ENCODE assay signal across 7 mouse cellular contexts in the genomic region with DNA sequence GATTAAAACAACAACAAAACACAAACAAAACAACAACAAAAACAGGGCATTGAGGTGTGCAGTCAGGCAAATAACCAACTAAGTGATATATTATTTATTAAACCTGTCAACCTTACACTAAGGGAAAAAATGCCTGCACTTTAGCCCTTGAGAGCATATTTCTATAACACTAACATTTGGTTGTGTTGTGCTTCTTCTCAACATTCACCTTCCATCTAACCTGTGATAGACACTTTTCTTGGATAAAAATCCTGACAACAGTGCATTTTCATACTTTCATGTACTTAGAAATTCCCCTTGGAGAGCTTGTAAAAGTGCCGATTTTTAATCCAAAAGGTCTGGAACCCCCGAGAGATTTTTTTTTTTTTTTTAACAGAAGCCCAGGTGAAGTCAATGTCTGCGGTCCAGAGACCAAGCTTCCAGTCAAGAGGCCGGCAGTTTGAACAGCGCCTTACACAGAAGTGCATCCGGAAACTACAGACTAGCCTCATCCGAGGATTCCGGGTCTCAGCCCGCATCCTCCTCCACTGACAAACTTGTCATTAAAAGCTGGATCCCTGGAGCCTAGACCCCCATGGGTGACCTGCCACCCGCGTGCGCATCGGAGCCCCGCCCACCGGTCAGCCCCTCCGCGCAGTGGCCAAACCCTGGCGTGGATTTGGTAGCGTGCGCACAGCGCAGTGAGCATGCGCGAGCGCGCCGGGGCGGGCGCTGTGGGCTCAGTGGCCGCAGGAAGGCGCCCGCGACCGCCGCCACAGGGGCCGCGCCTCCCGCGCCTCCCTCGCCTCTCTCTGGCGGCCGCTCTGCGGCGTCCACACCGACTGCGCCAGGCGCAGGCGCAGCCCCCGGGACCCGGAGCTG. TPM values are rescaled to one million over a fixed set of nuclear protein-coding genes. Genes with fewer than 3 reads are reported as not detected.
DNase-seq lines count a peak whose midpoint lies in the region; ATAC-seq and TF ChIP-seq lines count a peak whose summit lies in the region.

Gene Plekha8, plus strand, starts transcription at position 643 of the 861 bp plus-strand sequence.

- peak within 1 kb of the TSS; percentile 85 for H3K9ac ChIP-seq in embryonic facial prominence, embryonic 11.5 days (replicated peaks; ENCODE audit: low read length)
- peak within 1 kb of the TSS; percentile 72 for H3K9ac ChIP-seq in intestine, postnatal 0 days (ENCODE audit: low read depth, low read length)
- H3K9ac ChIP-seq in midbrain, embryonic 11.5 days (ENCODE audit: low read length) = peak within 1 kb of the TSS; percentile 88

- intact Hi-C loops in left cerebral cortex, postnatal 4 days (cut with DNase I) = loop anchor here (10.0 kb wide), 3 partner anchors 90 to 570 kb away; partner anchors contain the start of gene Mturn

- H3K4me2 ChIP-seq in embryonic facial prominence, embryonic 11.5 days (ENCODE audit: low read depth, low read length) = peak within 1 kb of the TSS; percentile 69
- H3K4me2 ChIP-seq in intestine, postnatal 0 days (replicated peaks; ENCODE audit: low read depth) = peak within 1 kb of the TSS; percentile 97
- peak within 1 kb of the TSS; percentile 77 for H3K4me2 ChIP-seq in midbrain, embryonic 11.5 days

- H3K27ac ChIP-seq in embryonic facial prominence, embryonic 11.5 days (replicated peaks; ENCODE audit: low read depth, low read length) = no peak within 1 kb of the TSS; the same call in 1 of the 2 replicates
- peak within 1 kb of the TSS; percentile 66 for H3K27ac ChIP-seq in intestine, postnatal 0 days (ENCODE audit: low read depth, low read length)
- peak within 1 kb of the TSS; percentile 44; the same call in 1 of the 2 replicates for H3K27ac ChIP-seq in midbrain, embryonic 11.5 days (ENCODE audit: low read depth, low read length)

- H3K4me3 ChIP-seq in embryonic facial prominence, embryonic 11.5 days (ENCODE audit: low read depth, low read length) = peak within 1 kb of the TSS; percentile 80
- H3K4me3 ChIP-seq in intestine, postnatal 0 days (ENCODE audit: low read depth, low read length) = peak within 1 kb of the TSS; percentile 85
- peak within 1 kb of the TSS; percentile 84 for H3K4me3 ChIP-seq in midbrain, embryonic 11.5 days (ENCODE audit: low read depth, low read length)

- under 1% methylated on average over 47 of the region's 49 CpGs for WGBS in embryonic facial prominence, embryonic 11.5 days
- WGBS in intestine, postnatal 0 days = under 1% methylated on average over 47 of the region's 49 CpGs
- WGBS in midbrain, embryonic 11.5 days = under 1% methylated on average over 49 of the region's 49 CpGs

- peak; percentile 58 for TF ChIP-seq CTCF in intestine, postnatal 0 days (IDR thresholded peaks at IDR 0.05; ENCODE audit: low read depth)

- peak; percentile 97 for DNase-seq in adrenal gland, postnatal 25 days
- DNase-seq in embryonic facial prominence, embryonic 11.5 days (ENCODE audit: low spot score) = peak; percentile 95
- DNase-seq in left cerebral cortex, postnatal 4 days = peak; percentile 92
- peak; percentile 99 for DNase-seq in midbrain, embryonic 11.5 days (ENCODE audit: low spot score, missing footprints)
- peak; percentile 90 for DNase-seq in skeletal muscle tissue, adult 2 months (ENCODE audit: low read depth, low spot score)

- H3K36me3 ChIP-seq in embryonic facial prominence, embryonic 11.5 days (replicated peaks; ENCODE audit: control insufficient read depth, insufficient read depth, low read depth, low read length) = no peaks in the 10 kb centered on the region
- no peaks in the 10 kb centered on the region for H3K36me3 ChIP-seq in intestine, postnatal 0 days (ENCODE audit: control insufficient read depth, insufficient read depth)
- no peaks in the 10 kb centered on the region for H3K36me3 ChIP-seq in midbrain, embryonic 11.5 days (ENCODE audit: control insufficient read depth, insufficient read depth, low read length)

- ATAC-seq in embryonic facial prominence, embryonic 11.5 days (replicated peaks; ENCODE audit: insufficient number of reproducible peaks, low FRiP score, low TSS enrichment, low read depth) = peak; percentile 91
- ATAC-seq in granulocyte monocyte progenitor cell, adult 5-6 weeks (replicated peaks; ENCODE audit: poor library complexity, severe bottlenecking) = peak; percentile 85
- peak; percentile 90 for ATAC-seq in intestine, postnatal 0 days
- ATAC-seq in midbrain, embryonic 11.5 days (ENCODE audit: low FRiP score) = peak; percentile 95

- H3K27me3 ChIP-seq in embryonic facial prominence, embryonic 11.5 days (ENCODE audit: control insufficient read depth, insufficient read depth, low read length) = no peaks in the 10 kb centered on the region
- H3K27me3 ChIP-seq in intestine, postnatal 0 days (replicated peaks; ENCODE audit: control insufficient read depth, insufficient read depth, low read length) = no peaks in the 10 kb centered on the region
- no peaks in the 10 kb centered on the region for H3K27me3 ChIP-seq in midbrain, embryonic 11.5 days (ENCODE audit: control insufficient read depth, insufficient read depth, low read length)

- no peaks in the 10 kb centered on the region for H3K9me3 ChIP-seq in embryonic facial prominence, embryonic 11.5 days (replicated peaks; ENCODE audit: control insufficient read depth, low read length)
- no peaks in the 10 kb centered on the region for H3K9me3 ChIP-seq in intestine, postnatal 0 days (ENCODE audit: control insufficient read depth)
- H3K9me3 ChIP-seq in midbrain, embryonic 11.5 days (ENCODE audit: control insufficient read depth, low read length) = no peaks in the 10 kb centered on the region

- H3K4me1 ChIP-seq in embryonic facial prominence, embryonic 11.5 days (ENCODE audit: control insufficient read depth, insufficient read depth, low read length) = no peaks in the 10 kb centered on the region
- H3K4me1 ChIP-seq in intestine, postnatal 0 days (replicated peaks; ENCODE audit: control insufficient read depth, insufficient read depth, low read length) = peaks cover 9% of the 10 kb centered on the region; the same call in 1 of the 2 replicates
- H3K4me1 ChIP-seq in midbrain, embryonic 11.5 days (ENCODE audit: control insufficient read depth, insufficient read depth, low read length) = peaks cover 14% of the 10 kb centered on the region

RNA-seq across cellular contexts. Expression of gene Plekha8, which starts in this region (rescaled TPM):
- total RNA-seq in adrenal gland, postnatal 25 days (2021) = 19.4 and 20.1 TPM in 2 replicates
- 24.3 and 24.7 TPM in 2 replicates for polyA plus RNA-seq in embryonic facial prominence, embryonic 11.5 days (2014; fragmentation: Nextera tagmentation; extraction: Ambion mirVana)
- 2.7 and 4.6 TPM in 2 replicates for total RNA-seq in granulocyte monocyte progenitor cell, adult 5-6 weeks (2014; fragmentation: Nextera tagmentation)
- 2.2 and 3.1 TPM in 2 replicates for total RNA-seq in granulocyte monocyte progenitor cell, adult 5-6 weeks (2017)
- polyA plus RNA-seq in intestine, postnatal 0 days (2015; fragmentation: Nextera tagmentation; extraction: Ambion mirVana) = 8.1 and 9.0 TPM in 2 replicates
- 10 to 100 TPM; 13.5 to 14.8 TPM for total RNA-seq in left cerebral cortex, postnatal 4 days (2021)
- 21.0 and 22.5 TPM in 2 replicates for polyA plus RNA-seq in midbrain, embryonic 11.5 days (2014; fragmentation: Nextera tagmentation; extraction: Ambion mirVana)
